Mouse (Mus musculus) gastrocnemius, postnatal 4 days (tissue): Measurements from ENCODE around the gene Tfcp2l1. TPM values are rescaled to one million over a fixed set of nuclear protein-coding genes. Genes with fewer than 3 reads are reported as not detected.

ENCODE experiments used
- DNase-seq, 2 experiments: peaks; one replicate each; pipeline ENCODE4 v3.0.0; 2021 to 2022; ENCODE audit warnings: low spot score in 2 of 2, mixed read lengths in 2 of 2
- total RNA-seq, 2 experiments: library from RNA; stranded (reverse); gene quantifications; 2 replicates each; pipeline ENCODE4 v1.2.3; 2021

Tfcp2l1 gene
- total RNA-seq, 2 experiments from 2014 or later = 0.23 to 0.37 TPM

GRCm38 (mm10) chr1:118728796-118729195 lies 101.1 kb downstream of the Tfcp2l1 start:
- DNase-seq = no peak

Other genes starting within 250 kb of the Tfcp2l1 start
- 100 to 1,000 TPM; 116 to 132 TPM for gene Clasp1, start 238.9 kb upstream of the Tfcp2l1 start, total RNA-seq